Mouse (Mus musculus): Measurements from ENCODE around the gene Cacna2d2.
A peak's percentile ranks its signal among the peaks of the same experiment; 100 is the strongest.

The Cacna2d2 gene

GRCm38 (mm10) chr9:107541474-107542351 is 142.3 kb downstream of the Cacna2d2 start, which contains the start of the genes Cyb561d2 and Nprl2:
Gene Cyb561d2, minus strand, starts transcription at chr9:107542193.
Gene Nprl2, plus strand, starts transcription at chr9:107542226.
- DNase-seq: peak; percentile 93 to 94

- DNase-seq: no peak
Observed at GRCm38 (mm10) chr9:107542352-107542686, 142.9 kb downstream of the Cacna2d2 start.

- no peak for DNase-seq
Observed at GRCm38 (mm10) chr9:107542721-107543120, 143.3 kb downstream of the Cacna2d2 start.

- no peak for DNase-seq
Observed at GRCm38 (mm10) chr9:107543299-107543698, 143.9 kb downstream of the Cacna2d2 start.

GRCm38 (mm10) chr9:107544196-107544700 is 144.8 kb downstream of the Cacna2d2 start:
- no peak for DNase-seq

- DNase-seq: no peak
Observed at GRCm38 (mm10) chr9:107544729-107545128, 145.3 kb downstream of the Cacna2d2 start.

- DNase-seq: peak in 1 of 2 experiments; percentile 18
Observed at GRCm38 (mm10) chr9:107545199-107545598, 145.8 kb downstream of the Cacna2d2 start.

DNA sequence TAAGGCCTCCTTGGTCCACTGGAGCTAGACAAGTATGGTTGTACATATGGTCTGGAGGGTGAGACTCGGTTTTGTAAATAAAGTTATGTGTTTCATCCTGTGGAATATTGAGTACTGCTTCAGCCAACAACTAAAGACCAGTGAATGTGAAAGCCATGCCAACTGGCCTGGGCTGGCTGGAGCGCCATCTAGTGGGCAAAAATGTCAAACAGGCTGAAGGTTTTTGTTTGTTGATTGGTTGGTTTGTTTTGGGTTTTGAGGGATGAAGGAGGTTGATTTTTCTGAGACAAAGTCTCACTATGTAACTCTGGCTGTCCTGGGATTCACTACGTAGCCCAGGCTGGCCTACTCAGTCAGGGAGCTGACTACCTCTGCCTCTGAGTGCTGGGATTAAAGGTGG is 146.2 kb downstream of the Cacna2d2 start:
- DNase-seq: peak; percentile 74 to 85

GRCm38 (mm10) chr9:107547026-107547425 is 147.6 kb downstream of the Cacna2d2 start, which contains the start of gene Zmynd10:
Gene Zmynd10, plus strand, starts transcription at chr9:107547298.
- peak in 1 of 2 experiments; percentile 44 for DNase-seq

- DNase-seq: no peak
Observed at GRCm38 (mm10) chr9:107547957-107548356, 148.5 kb downstream of the Cacna2d2 start.

- no peak for DNase-seq
Observed at GRCm38 (mm10) chr9:107548820-107549219, 149.4 kb downstream of the Cacna2d2 start.

DNA sequence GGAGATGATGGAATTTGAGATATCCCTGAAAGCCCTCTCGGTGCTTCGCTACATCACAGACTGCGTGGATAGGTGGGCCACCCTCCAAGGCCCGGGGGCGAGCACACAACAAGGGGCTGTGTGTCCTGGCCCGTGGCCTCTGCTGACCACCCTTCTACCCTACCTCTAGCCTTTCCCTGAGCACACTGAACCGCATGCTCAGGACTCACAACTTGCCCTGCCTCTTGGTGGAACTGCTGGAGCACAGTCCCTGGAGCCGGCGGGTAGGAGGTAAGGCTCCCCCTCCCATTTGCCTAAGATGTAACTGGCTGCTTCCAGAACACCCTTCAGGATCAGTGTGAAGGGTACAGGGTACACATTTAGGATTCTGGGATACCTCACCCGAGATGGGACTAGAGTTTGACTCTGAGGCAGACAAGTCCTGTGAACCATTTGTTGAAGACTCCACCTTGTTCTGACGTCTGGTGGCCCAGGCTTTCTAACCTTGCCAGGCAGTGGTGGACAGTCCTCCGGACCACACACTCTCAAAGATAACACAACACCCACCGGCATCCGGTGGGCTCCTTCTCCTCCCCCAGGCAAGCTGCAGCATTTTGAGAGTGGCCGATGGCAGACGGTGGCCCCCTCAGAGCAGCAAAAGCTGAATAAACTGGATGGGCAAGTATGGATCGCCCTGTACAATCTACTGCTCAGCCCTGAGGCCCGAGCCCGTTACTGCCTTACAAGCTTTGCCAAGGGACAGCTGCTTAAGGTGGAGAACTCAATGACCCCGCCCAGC is 150.1 kb downstream of the Cacna2d2 start:
- DNase-seq: no peak

GRCm38 (mm10) chr9:107550491-107551116 is 151.2 kb downstream of the Cacna2d2 start:
- DNase-seq: no peak

DNA sequence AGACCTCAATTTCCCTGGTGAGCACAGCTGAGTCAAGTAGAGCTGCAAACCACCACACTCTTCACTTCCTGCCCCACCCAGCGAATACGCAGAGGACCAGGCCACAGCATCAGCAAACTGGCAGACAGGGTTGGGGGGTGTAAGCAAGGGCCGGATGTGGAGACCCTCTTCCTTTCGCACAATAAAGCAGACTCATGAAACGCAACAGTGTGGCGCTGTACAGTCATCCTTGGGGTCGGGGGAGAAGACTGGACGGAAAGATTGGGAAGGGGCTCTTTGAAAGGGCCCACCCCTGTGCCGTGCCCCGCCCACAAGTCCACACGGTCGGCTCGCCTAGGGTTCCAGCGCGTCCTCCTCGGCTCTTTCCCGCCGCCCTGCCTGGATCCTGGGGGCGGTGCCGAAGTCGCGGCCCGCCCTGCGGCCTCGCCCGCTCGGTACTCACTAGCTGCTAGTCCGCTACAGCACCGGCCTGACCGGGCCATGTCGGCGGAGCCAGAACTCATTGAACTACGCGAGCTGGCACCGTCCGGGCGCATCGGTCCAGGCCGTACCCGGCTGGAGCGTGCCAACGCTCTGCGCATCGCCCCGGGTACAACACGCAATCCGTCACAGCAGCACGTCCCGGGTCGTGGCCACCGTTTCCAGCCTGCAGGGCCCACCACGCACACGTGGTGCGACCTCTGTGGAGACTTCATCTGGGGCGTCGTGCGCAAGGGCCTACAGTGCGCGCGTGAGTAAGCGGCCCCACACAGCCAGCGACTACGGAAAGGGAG is 151.9 kb downstream of the Cacna2d2 start, which contains the start of gene Rassf1:
Gene Rassf1, plus strand, starts transcription at position 439 of the 773 bp plus-strand sequence.
- peak; percentile 41 to 52 for DNase-seq

DNA sequence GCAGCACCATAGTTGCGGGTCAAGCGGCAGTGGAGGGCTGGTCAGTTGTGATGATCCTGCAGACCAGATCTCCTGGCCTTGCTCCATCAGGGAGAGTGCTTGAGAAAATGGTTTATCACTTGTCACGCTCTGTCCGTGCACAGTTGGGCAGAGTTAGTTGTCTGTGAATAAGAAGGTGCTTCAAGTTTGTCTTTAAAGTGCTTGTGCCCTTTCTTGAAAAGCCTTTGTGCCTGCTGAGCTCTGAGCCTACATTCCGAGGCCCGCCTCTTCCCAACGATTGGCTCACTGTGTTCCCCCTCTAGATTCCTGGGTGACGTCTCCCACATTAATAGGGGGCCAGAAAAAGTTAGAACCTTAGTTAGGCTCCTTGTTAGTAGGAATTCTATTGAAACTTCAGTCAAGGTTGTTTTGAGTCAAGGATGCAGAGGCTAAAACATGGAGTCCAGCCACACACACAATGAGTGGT is 152.5 kb downstream of the Cacna2d2 start:
- DNase-seq: no peak

GRCm38 (mm10) chr9:107552690-107553393 is 153.4 kb downstream of the Cacna2d2 start:
- DNase-seq: no peak

DNA sequence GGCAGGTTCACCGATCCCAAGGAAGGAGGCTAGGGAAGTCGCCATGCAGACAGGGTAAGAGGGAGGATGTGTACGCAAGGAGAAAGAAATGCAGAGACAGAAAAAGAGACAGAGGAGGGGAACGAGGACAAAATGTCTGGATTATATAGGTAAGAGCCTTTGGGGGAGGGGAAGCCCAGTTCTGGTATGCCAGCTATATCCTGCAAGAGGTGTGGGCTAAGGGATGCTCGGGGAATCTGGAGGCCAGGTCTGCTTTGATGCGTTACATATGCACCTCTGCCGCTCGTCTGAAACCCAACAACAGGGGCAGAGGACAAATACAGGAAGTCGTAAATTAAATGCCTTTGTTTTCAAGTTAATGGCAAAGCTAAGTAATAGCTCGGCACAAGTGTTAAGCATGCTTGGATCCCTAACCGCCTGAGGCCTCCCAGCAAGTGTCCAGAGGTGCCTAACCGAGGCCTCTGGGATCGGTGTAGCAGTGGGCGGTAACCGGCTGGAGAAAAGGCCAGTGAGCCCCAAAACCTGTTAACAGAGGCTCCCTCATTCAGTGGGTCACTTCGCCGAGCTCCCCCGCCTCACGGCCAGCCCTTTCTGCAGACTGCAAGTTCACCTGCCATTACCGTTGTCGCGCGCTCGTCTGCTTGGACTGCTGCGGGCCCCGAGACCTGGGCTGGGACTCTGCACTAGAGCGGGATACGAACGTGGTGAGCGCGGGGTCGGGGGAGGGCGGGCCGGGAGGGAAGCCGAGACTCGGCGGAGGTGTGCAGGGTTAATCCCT is 154.3 kb downstream of the Cacna2d2 start:
- DNase-seq: peak in 1 of 2 experiments; percentile 53

DNA sequence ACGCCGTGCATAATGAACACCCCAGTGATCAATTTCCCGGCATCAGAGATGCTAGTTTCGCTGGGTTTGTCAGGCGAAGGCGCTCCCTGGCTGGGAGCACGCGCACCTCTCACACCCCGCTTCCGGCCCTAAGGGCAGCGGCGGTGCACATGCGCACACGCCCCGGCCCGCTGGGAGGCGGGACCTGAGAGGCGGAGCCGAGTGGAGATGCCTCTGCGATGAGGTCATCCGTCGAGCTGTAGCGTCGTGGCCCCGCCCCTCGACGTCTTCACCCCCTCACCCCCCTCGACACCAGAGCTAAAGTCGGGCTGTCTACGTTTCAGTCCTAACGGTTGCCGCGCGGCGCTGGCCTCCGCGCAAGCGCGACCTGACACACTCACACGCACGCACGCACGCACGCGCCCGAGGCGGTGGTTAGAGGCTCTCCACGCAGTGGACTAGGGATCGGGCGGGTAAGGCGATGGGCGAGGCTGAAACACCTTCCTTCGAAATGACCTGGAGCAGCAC is 155.0 kb downstream of the Cacna2d2 start:
- peak; percentile 94 for DNase-seq

DNA sequence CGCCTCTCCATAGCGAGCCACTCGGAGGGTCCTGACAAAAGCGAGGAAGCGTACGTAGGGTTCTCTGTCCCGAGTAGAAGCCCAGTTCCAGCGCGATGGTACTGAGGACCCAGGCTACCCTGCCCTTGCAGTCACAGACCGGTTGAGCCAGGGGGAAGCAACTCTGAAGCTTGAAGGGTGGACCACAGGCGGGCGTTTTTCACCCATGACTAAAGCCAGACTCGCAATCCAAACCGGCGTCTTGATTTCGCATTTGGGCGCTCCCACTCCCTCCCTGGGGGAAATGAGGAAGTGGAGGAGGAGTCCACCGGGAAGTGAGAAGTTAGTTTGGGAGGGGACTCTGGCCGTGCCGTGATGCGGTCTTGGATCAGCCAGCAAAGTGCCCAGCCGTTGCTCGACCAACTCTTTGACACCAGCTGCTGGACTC is 155.6 kb downstream of the Cacna2d2 start:
- no peak for DNase-seq

- no peak for DNase-seq
Observed at GRCm38 (mm10) chr9:107555701-107556100, 156.3 kb downstream of the Cacna2d2 start.

Measured in cerebellum, adult 18-20 months (tissue).